Mouse (Mus musculus): ENCODE measurements at regions not wholly inside any gene's neighbourhood (a gene's known extent, or its start where the extent isn't known, plus 50 kb on each side); places are given as distances from the start of the nearest gene placed in this dataset.

DNA sequence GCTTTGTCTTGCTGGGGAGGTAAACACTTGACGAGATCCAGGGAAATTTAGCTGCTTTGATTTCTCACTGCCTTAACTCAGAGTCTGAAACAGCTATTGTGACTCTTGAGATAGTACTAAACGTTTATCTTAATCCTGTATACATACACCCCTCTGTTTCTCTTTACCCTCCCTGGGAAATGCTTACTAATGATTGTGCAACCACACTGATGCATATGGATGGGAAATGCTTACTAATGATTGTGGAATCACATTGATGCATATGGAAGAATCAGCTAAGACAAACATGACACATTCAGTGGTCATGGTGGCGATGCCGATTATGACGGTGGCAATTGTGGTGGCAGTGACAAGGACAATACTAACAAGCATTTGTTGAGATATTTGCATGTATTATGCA is 58.9 kb upstream of the Sesn3 start:
- DNase-seq (ENCODE audit: low read depth, low spot score) = no peak

GRCm38 (mm10) chr9:14222936-14223335 is 51.9 kb upstream of the Sesn3 start:
- no peak for DNase-seq (ENCODE audit: low read depth, low spot score)
